Mouse (Mus musculus) stomach, postnatal 0 days (tissue): ENCODE measurements around the gene Gm266. TPM values are rescaled to one million over a fixed set of nuclear protein-coding genes. Genes with fewer than 3 reads are reported as not detected.

Experiments used
- ATAC-seq: fragments of 200-750 bp; cut with Nextera tagmentation; 2 replicates; pipeline ENCODE4 v1.8.0; 2017; ENCODE audit not compliant: low FRiP score, low TSS enrichment
- DNase-seq: peaks from one replicate; pipeline ENCODE4 v3.0.0-alpha.2; 2016; ENCODE audit warnings: low spot score
- H3K27ac ChIP-seq: fragments of 300-500 bp; sonication (generic); replicated peaks from 2 replicates; pipeline ENCODE4 v1.5.1; 2014; ENCODE audit warnings: mild to moderate bottlenecking, control low read depth
- H3K27me3 ChIP-seq: fragments of 300-500 bp; sonication (generic); 2 replicates; pipeline ENCODE4 v1.6.1; 2014; ENCODE audit warnings: low read length; ENCODE audit not compliant: control insufficient read depth, insufficient read depth
- H3K36me3 ChIP-seq: fragments of 300-500 bp; sonication (generic); 2 replicates; pipeline ENCODE4 v1.6.1; 2014; ENCODE audit warnings: low read length, mixed read lengths; ENCODE audit not compliant: control insufficient read depth, insufficient read depth
- H3K4me1 ChIP-seq: fragments of 300-500 bp; sonication (generic); replicated peaks from 2 replicates; pipeline ENCODE4 v1.6.1; 2014; ENCODE audit warnings: antibody characterized with exemption; ENCODE audit not compliant: control insufficient read depth, insufficient read depth
- H3K4me2 ChIP-seq: fragments of 300-500 bp; sonication (generic); replicated peaks from 2 replicates; pipeline ENCODE4 v1.6.1; 2014; ENCODE audit warnings: low read depth, mild to moderate bottlenecking, control low read depth, moderate library complexity
- H3K4me3 ChIP-seq: fragments of 300-500 bp; sonication (generic); 2 replicates; pipeline ENCODE4 v1.5.1; 2014; ENCODE audit warnings: low read depth, low read length, control low read depth
- H3K9ac ChIP-seq: fragments of 300-500 bp; sonication (generic); 2 replicates; pipeline ENCODE4 v1.6.1; 2014; ENCODE audit warnings: mild to moderate bottlenecking, low read length, control low read depth, mixed read lengths
- H3K9me3 ChIP-seq: fragments of 300-500 bp; sonication (generic); 2 replicates; pipeline ENCODE4 v1.6.1; 2016; ENCODE audit warnings: low read length; ENCODE audit not compliant: control insufficient read depth
- CTCF ChIP-seq: IDR thresholded peaks from 2 replicates; pipeline ENCODE4 v1.5.1; 2016; ENCODE audit warnings: antibody characterized with exemption, low read depth, mild to moderate bottlenecking, moderate library complexity
- EP300 ChIP-seq: optimal IDR thresholded peaks from 2 replicates; pipeline ENCODE3; 2016; ENCODE audit warnings: antibody characterized with exemption
- WGBS: fragments of 180-500 bp; shearing (Covaris S2); extraction: QIAGEN DNeasy Blood & Tissue Kit; methylation state at CpG from one replicate; pipeline ENCODE4 v1.1.7; 2014; 5-methylcytosine and 5-hydroxymethylcytosine counted together
- polyA plus RNA-seq: library from polyadenylated mRNA; unstranded; fragments of >200 nt; fragmentation: Nextera tagmentation; extraction: Ambion mirVana; gene quantifications from 2 replicates; pipeline ENCODE4 v1.2.1, GENCODE M21; 2015

Gm266 gene
- polyA plus RNA-seq, 1 experiment from 2014 or later, result 12.5 TPM

- Histone ChIP-seq H3K4me1 (no peaks in the 10 kb centered on the region), H3K4me3 (no peak overlapping the region), H3K4me2 (no peak overlapping the region), H3K36me3 (no peaks in the 10 kb centered on the region), H3K9me3 (no peaks in the 10 kb centered on the region), H3K27me3 (no peaks in the 10 kb centered on the region), H3K27ac (no peak overlapping the region), H3K9ac (no peak overlapping the region)
- no peak for DNase-seq
- ATAC-seq, result no peak
- TF ChIP-seq CTCF (no peak), EP300 (no peak)
- 60% methylated on average over 5 of the region's 5 CpGs for WGBS
Observed at GRCm38 (mm10) chr12:111499617-111500016, 14.0 kb upstream of the Gm266 start.

- H3K27me3 ChIP-seq, result no peaks in the 10 kb centered on the region
- no peak overlapping the region for H3K9ac ChIP-seq
- H3K4me1 ChIP-seq, result no peaks in the 10 kb centered on the region
- H3K27ac ChIP-seq, result no peak overlapping the region
- ATAC-seq, result no peak
- no peaks in the 10 kb centered on the region for H3K36me3 ChIP-seq
- H3K4me2 ChIP-seq, result no peak overlapping the region
- H3K4me3 ChIP-seq, result no peak overlapping the region
- H3K9me3 ChIP-seq, result no peaks in the 10 kb centered on the region
- WGBS, result 53% methylated on average over 2 of the region's 2 CpGs
- TF ChIP-seq CTCF (peak; percentile 57), EP300 (no peak)
- no peak for DNase-seq
Observed at GRCm38 (mm10) chr12:111497076-111497475, 11.5 kb upstream of the Gm266 start.

GRCm38 (mm10) chr12:111494931-111495330 is 9.3 kb upstream of the Gm266 start:
- Histone ChIP-seq H3K4me2 (no peak overlapping the region), H3K27me3 (no peaks in the 10 kb centered on the region), H3K27ac (no peak overlapping the region), H3K9me3 (no peaks in the 10 kb centered on the region), H3K4me1 (no peaks in the 10 kb centered on the region), H3K36me3 (no peaks in the 10 kb centered on the region), H3K4me3 (no peak overlapping the region), H3K9ac (no peak overlapping the region)
- no peak for ATAC-seq
- TF ChIP-seq EP300 (no peak), CTCF (no peak)
- 67% methylated on average over 4 of the region's 4 CpGs for WGBS
- DNase-seq, result no peak

GRCm38 (mm10) chr12:111489261-111489865 is 3.7 kb upstream of the Gm266 start:
- Histone ChIP-seq H3K9me3 (no peaks in the 10 kb centered on the region), H3K36me3 (no peaks in the 10 kb centered on the region), H3K4me3 (no peak overlapping the region), H3K4me1 (no peaks in the 10 kb centered on the region), H3K9ac (no peak overlapping the region), H3K27ac (no peak overlapping the region), H3K4me2 (no peak overlapping the region), H3K27me3 (peaks cover 3% of the 10 kb centered on the region; the same call in 1 of the 2 replicates)
- 64% methylated on average over 11 of the region's 11 CpGs for WGBS
- DNase-seq (no peak), ATAC-seq (no peak)
- TF ChIP-seq CTCF (no peak), EP300 (no peak)

GRCm38 (mm10) chr12:111486455-111486854 is 832 bp upstream of the Gm266 start:
- H3K9me3 ChIP-seq, result no peaks in the 10 kb centered on the region
- H3K27me3 ChIP-seq, result peaks cover 3% of the 10 kb centered on the region; the same call in 1 of the 2 replicates
- peak overlapping the region; percentile 54 for H3K4me3 ChIP-seq
- ATAC-seq (no peak), DNase-seq (no peak)
- TF ChIP-seq CTCF, result no peak
- TF ChIP-seq EP300, result no peak
- 11% methylated on average over 12 of the region's 12 CpGs for WGBS
- peak overlapping the region; percentile 61; the same call in 1 of the 2 replicates for H3K9ac ChIP-seq
- H3K4me2 ChIP-seq, result peak overlapping the region; percentile 70
- no peaks in the 10 kb centered on the region for H3K36me3 ChIP-seq
- H3K27ac ChIP-seq, result 0 out of 2 replicates have a peak overlapping the region, but pooled peaks have one; percentile 24
- H3K4me1 ChIP-seq, result no peaks in the 10 kb centered on the region

GRCm38 (mm10) chr12:111485046-111485651 is 474 bp downstream of the Gm266 start:
- Histone ChIP-seq H3K36me3 (no peaks in the 10 kb centered on the region), H3K9me3 (no peaks in the 10 kb centered on the region), H3K9ac (peak overlapping the region; percentile 61), H3K4me3 (peak overlapping the region; percentile 54), H3K27ac (peak overlapping the region; percentile 63), H3K27me3 (peaks cover 3% of the 10 kb centered on the region; the same call in 1 of the 2 replicates), H3K4me1 (no peaks in the 10 kb centered on the region), H3K4me2 (peak overlapping the region; percentile 70)
- no peak for TF ChIP-seq CTCF
- no peak for TF ChIP-seq EP300
- no peak for ATAC-seq
- 3% methylated on average over 58 of the region's 63 CpGs for WGBS
- no peak for DNase-seq
